Mouse (Mus musculus): ENCODE measurements around the gene Ipo13. TPM values are rescaled to one million over a fixed set of nuclear protein-coding genes. Genes with fewer than 3 reads are reported as not detected.

The Ipo13 gene
- 62.2 TPM for polyA plus RNA-seq (2012; fragmentation: generic; extraction: Trizol)

DNA sequence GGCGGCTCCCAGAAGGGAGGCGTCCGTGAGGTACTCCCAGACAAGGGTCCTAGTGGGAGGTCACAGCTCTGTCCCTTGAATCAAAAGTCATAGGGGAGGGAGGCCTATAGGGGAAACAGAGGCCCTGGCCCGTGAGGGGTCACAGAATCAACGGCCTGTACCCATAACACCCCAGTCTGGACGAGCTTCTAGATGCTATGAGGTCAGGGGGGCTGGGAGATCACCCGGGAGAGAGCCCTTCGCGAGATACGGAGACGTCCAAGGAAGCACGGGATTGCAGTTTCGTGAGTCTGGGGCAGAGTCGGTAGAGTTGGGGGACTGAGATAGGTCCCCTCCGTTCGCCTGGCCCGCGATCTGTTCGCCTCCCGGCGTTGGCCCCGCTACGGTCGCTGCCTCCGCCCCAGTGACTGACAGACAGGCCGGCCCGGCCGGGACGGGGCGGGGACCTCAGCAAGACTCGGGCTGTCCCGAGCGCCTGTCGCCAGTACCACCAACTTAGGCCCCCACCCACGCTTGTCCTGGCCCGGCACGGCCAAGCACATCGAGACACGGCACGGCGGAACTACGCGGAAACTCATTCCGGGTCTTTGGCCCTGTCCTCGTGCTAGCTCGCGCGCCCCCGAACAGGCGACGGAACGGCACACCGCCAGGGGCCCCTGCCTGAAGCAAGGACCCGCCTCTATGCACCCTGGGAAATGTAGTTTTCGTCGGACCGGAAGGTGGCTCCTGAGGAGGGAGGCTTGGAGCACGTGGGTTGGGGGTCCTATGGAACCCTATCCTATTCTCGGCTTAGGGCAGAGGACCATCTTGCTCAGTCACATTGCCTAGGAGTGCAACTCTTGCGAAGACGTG lies at the start of gene Ipo13:
Gene Ipo13 (minus strand): TSS at position 409 of the 852 bp plus-strand sequence.
- Histone ChIP-seq H3ac (ENCODE audit: control insufficient read depth, insufficient read length) (peak within 1 kb of the TSS; percentile 11), H3K36me3 (ENCODE audit: control insufficient read depth, insufficient read depth) (no peaks in the 10 kb centered on the region), H3K4me3 (peak within 1 kb of the TSS; percentile 95), H3K79me2 (ENCODE audit: control insufficient read depth, insufficient read depth) (peaks cover 47% of the 10 kb centered on the region), H3K27me3 (ENCODE audit: control insufficient read depth, insufficient read depth, insufficient read length) (no peaks in the 10 kb centered on the region), H3K4me2 (ENCODE audit: low read depth) (peak within 1 kb of the TSS; percentile 83)
- no peak for TF ChIP-seq TCF12 (IDR thresholded peaks at IDR 0.05; ENCODE audit: insufficient read depth, poor library complexity, severe bottlenecking)
- no peak for TF ChIP-seq SRF (IDR thresholded peaks at IDR 0.05; ENCODE audit: control insufficient read depth, insufficient read length, low read depth)
- no peak for TF ChIP-seq MYOD1 (IDR thresholded peaks at IDR 0.05; ENCODE audit: control insufficient read depth in 1 of 3, insufficient read length in 2 of 3, low read depth in 2 of 3)
- TF ChIP-seq MAX (IDR thresholded peaks at IDR 0.05; ENCODE audit: low read depth) = peak; percentile 92
- peak; percentile 79 for TF ChIP-seq USF1 (IDR thresholded peaks at IDR 0.05; ENCODE audit: low read depth)
- TF ChIP-seq POLR2AphosphoS2 (IDR thresholded peaks at IDR 0.05; ENCODE audit: insufficient read length, low read depth) = peak; percentile 87
- TF ChIP-seq E2F4 (IDR thresholded peaks at IDR 0.05; ENCODE audit: insufficient read depth) = no peak
- peak; percentile 94 for TF ChIP-seq POLR2A (IDR thresholded peaks at IDR 0.05; ENCODE audit: insufficient read length, low read depth)
- no peak for TF ChIP-seq CEBPB (IDR thresholded peaks at IDR 0.05; ENCODE audit: insufficient read depth, poor library complexity, severe bottlenecking)
- TF ChIP-seq TCF3 (IDR thresholded peaks at IDR 0.05; ENCODE audit: insufficient read length, low read depth) = no peak
- no peak for TF ChIP-seq REST (IDR thresholded peaks at IDR 0.05; ENCODE audit: insufficient read depth, insufficient read length)
- peak in 1 of 3 experiments; percentile 2 for TF ChIP-seq MYOG (IDR thresholded peaks at IDR 0.05; ENCODE audit: control insufficient read depth in 1 of 3, insufficient read depth in 1 of 3, insufficient read length in 2 of 3, low read depth in 2 of 3)

DNA sequence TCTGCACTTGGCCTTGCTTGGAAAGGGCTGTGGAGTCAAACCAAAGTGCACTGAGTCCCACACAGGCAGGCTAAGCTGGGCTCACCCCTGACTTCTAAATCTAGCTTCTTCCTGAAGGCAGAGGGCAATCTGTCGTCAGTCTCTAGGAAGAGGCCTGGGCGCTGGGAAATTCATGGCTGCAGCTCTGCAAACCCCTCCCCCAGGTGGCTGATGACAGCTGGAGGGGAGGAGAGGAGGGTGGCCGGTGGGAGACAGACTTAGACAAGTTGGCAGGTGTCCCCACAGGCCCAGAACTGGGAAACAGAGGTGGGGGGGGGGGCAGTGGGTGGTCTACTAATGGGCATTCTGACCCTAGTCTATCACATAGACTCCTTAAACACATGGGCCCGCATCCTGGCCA lies 42.7 kb upstream of the Ipo13 start:
- H3K27me3 ChIP-seq (ENCODE audit: control insufficient read depth, insufficient read depth, insufficient read length) = no peaks in the 10 kb centered on the region
- H3K36me3 ChIP-seq (ENCODE audit: control insufficient read depth, insufficient read depth) = peaks cover 8% of the 10 kb centered on the region
- H3ac ChIP-seq (ENCODE audit: control insufficient read depth, insufficient read length) = no peak overlapping the region
- H3K4me3 ChIP-seq = no peak overlapping the region
- H3K4me2 ChIP-seq (ENCODE audit: low read depth) = no peak overlapping the region
- H3K79me2 ChIP-seq (ENCODE audit: control insufficient read depth, insufficient read depth) = no peaks in the 10 kb centered on the region
- no peak for TF ChIP-seq POLR2AphosphoS2 (IDR thresholded peaks at IDR 0.05; ENCODE audit: insufficient read length, low read depth)
- TF ChIP-seq USF1 (IDR thresholded peaks at IDR 0.05; ENCODE audit: low read depth) = no peak
- peak in 1 of 3 experiments; percentile 11 for TF ChIP-seq MYOD1 (IDR thresholded peaks at IDR 0.05; ENCODE audit: control insufficient read depth in 1 of 3, insufficient read length in 2 of 3, low read depth in 2 of 3)
- TF ChIP-seq TCF12 (IDR thresholded peaks at IDR 0.05; ENCODE audit: insufficient read depth, poor library complexity, severe bottlenecking) = no peak

DNA sequence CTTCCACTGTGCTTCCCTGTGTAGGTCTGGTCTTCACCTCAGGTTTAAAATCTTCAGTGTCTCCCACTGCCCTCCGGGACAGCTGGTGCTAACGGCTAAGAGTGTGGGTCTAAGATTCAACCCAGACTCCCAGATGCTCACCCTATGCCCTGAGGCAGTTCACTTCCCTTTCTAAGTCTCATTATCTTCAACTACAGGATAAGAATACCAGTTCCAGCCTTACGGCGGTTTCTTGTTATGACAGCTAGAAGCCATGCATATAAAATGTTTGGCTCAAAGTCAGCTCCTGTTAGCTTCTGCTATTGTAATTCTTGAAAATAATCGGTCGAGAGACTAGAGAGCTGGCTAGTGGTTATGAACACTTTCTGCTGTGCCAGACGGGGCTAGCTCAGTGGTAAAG lies 32.7 kb upstream of the Ipo13 start:
- TF ChIP-seq MAX (IDR thresholded peaks at IDR 0.05; ENCODE audit: low read depth) = no peak
- H3K4me3 ChIP-seq = no peak overlapping the region
- peaks cover 10% of the 10 kb centered on the region for H3K36me3 ChIP-seq (ENCODE audit: control insufficient read depth, insufficient read depth)
- H3K79me2 ChIP-seq (ENCODE audit: control insufficient read depth, insufficient read depth) = no peaks in the 10 kb centered on the region
- no peak overlapping the region for H3ac ChIP-seq (ENCODE audit: control insufficient read depth, insufficient read length)
- H3K4me2 ChIP-seq (ENCODE audit: low read depth) = peak overlapping the region; percentile 29
- no peaks in the 10 kb centered on the region for H3K27me3 ChIP-seq (ENCODE audit: control insufficient read depth, insufficient read depth, insufficient read length)

DNA sequence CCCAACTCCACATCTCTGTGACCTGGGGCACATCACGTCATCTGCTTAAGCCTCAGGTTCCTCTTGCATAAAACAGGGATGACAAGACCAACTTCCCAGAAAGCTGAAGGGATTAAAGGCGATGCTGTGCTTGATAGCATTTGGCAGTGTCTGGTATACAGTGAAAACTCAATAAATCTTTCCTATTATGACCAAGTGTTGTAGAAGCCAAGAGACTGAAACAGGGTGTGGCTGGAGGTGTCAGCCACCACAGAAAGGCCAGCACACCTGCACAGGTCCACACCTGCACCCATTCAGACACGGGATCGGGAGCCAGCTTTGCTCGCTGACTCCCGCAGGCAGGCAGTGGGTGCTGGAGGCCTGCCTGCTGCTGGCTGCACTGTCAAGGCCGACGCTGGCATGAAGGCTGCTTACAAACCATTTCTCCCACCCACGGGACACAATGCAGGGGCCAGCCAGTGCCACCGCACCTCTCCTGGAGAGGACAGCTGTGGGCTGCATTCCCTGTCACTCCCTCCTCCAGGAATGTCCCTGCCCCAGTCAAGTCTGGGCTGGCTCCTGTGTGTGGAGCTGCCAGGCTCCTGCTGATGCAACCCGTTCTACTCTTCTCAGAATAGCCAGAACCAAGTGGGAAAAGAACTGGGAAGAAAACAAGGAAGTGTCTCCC lies 32.0 kb upstream of the Ipo13 start:
- TF ChIP-seq MYOD1 (IDR thresholded peaks at IDR 0.05; ENCODE audit: control insufficient read depth in 1 of 3, insufficient read length in 2 of 3, low read depth in 2 of 3) = peak; percentile 46 to 94 (median 73)
- no peak for TF ChIP-seq SRF (IDR thresholded peaks at IDR 0.05; ENCODE audit: control insufficient read depth, insufficient read length, low read depth)
- TF ChIP-seq USF1 (IDR thresholded peaks at IDR 0.05; ENCODE audit: low read depth) = no peak
- TF ChIP-seq TCF12 (IDR thresholded peaks at IDR 0.05; ENCODE audit: insufficient read depth, poor library complexity, severe bottlenecking) = peak; percentile 30
- TF ChIP-seq MYOG (IDR thresholded peaks at IDR 0.05; ENCODE audit: control insufficient read depth in 1 of 3, insufficient read depth in 1 of 3, insufficient read length in 2 of 3, low read depth in 2 of 3) = peak; percentile 80 to 99 (median 90)
- peak; percentile 24 for TF ChIP-seq POLR2A (IDR thresholded peaks at IDR 0.05; ENCODE audit: insufficient read length, low read depth)
- TF ChIP-seq TCF3 (IDR thresholded peaks at IDR 0.05; ENCODE audit: insufficient read length, low read depth) = peak; percentile 80
- TF ChIP-seq CEBPB (IDR thresholded peaks at IDR 0.05; ENCODE audit: insufficient read depth, poor library complexity, severe bottlenecking) = 0 out of 2 replicates have a peak, but pooled peaks have one; percentile 28
- no peak overlapping the region for H3ac ChIP-seq (ENCODE audit: control insufficient read depth, insufficient read length)
- no peaks in the 10 kb centered on the region for H3K79me2 ChIP-seq (ENCODE audit: control insufficient read depth, insufficient read depth)
- H3K36me3 ChIP-seq (ENCODE audit: control insufficient read depth, insufficient read depth) = peaks cover 7% of the 10 kb centered on the region
- no peaks in the 10 kb centered on the region for H3K27me3 ChIP-seq (ENCODE audit: control insufficient read depth, insufficient read depth, insufficient read length)
- H3K4me3 ChIP-seq = no peak overlapping the region
- peak overlapping the region; percentile 29 for H3K4me2 ChIP-seq (ENCODE audit: low read depth)

DNA sequence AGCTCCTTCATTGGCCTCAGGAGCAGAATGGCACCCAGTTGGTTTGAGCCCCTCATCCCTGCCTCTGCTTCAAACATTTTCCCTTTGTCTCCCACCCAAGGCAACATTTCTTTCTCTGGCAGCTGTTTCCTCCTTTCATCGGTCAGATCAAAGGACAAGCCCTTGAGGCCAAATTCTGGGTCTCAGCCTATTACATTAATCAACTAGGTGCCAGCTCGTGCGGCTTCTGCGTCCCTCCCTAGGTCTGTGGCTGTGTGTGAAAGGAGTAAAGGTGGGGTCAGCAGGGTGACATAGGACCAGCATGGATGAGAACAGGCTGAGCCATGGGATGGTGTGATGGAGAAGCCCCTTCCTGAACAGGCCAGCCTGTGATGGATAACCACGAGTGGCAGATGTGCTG lies 28.5 kb upstream of the Ipo13 start:
- Histone ChIP-seq H3K36me3 (ENCODE audit: control insufficient read depth, insufficient read depth) (no peaks in the 10 kb centered on the region), H3K27me3 (ENCODE audit: control insufficient read depth, insufficient read depth, insufficient read length) (no peaks in the 10 kb centered on the region), H3ac (ENCODE audit: control insufficient read depth, insufficient read length) (no peak overlapping the region), H3K4me2 (ENCODE audit: low read depth) (no peak overlapping the region), H3K79me2 (ENCODE audit: control insufficient read depth, insufficient read depth) (no peaks in the 10 kb centered on the region), H3K4me3 (no peak overlapping the region)
- TF ChIP-seq POLR2AphosphoS2 (IDR thresholded peaks at IDR 0.05; ENCODE audit: insufficient read length, low read depth) (no peak), POLR2A (IDR thresholded peaks at IDR 0.05; ENCODE audit: insufficient read length, low read depth) (no peak), TCF12 (IDR thresholded peaks at IDR 0.05; ENCODE audit: insufficient read depth, poor library complexity, severe bottlenecking) (no peak)

Measured in myocyte (in vitro differentiated cells).